Comparison of ENCODE assay signal across 13 mouse cellular contexts in genomic region chr1:119557641-119558395, GRCm38 (mm10). TPM values are rescaled to one million over a fixed set of nuclear protein-coding genes. Genes with fewer than 3 reads are reported as not detected.
DNase-seq lines count a peak whose midpoint lies in the region; ATAC-seq and TF ChIP-seq lines count a peak whose summit lies in the region.
"Had no signal": no experiment of that assay in that cellular context is flagged by ENCODE, and none has a peak within 500 bp of the region (broad histone marks: within the 10 kb centered on the region; RNA-seq: fewer than 3 reads in every experiment).

No protein-coding gene starts in this region.

- TF ChIP-seq CTCF in stomach, postnatal 0 days (IDR thresholded peaks at IDR 0.05; ENCODE audit: low read depth): no peak
- no peak for TF ChIP-seq CTCF in thymus, adult 2 months (IDR thresholded peaks at IDR 0.05; ENCODE audit: borderline replicate concordance, control insufficient read depth, extremely low read depth, insufficient read depth, low read length, poor library complexity)

- 57% methylated on average over 4 of the region's 4 CpGs for WGBS in stomach, postnatal 0 days
- 94% methylated on average over 4 of the region's 4 CpGs for WGBS in thymus, adult 2 months

- H3K4me1 ChIP-seq in stomach, postnatal 0 days (replicated peaks; ENCODE audit: control insufficient read depth, insufficient read depth): no peaks in the 10 kb centered on the region
- H3K4me1 ChIP-seq in thymus, adult 2 months (replicated peaks; ENCODE audit: control insufficient read depth, insufficient read depth, low read length): no peaks in the 10 kb centered on the region
- H3K4me1 ChIP-seq: limb, embryonic 12.5 days had no signal

- no peaks in the 10 kb centered on the region for H3K36me3 ChIP-seq in stomach, postnatal 0 days (ENCODE audit: control insufficient read depth, insufficient read depth, low read length)
- H3K36me3 ChIP-seq in thymus, adult 2 months (ENCODE audit: control insufficient read depth, insufficient read depth, low read length): no peaks in the 10 kb centered on the region

- no peak overlapping the region for H3K9ac ChIP-seq in stomach, postnatal 0 days (ENCODE audit: low read length)
- H3K9ac ChIP-seq: limb, embryonic 12.5 days had no signal

- H3K9me3 ChIP-seq in stomach, postnatal 0 days (ENCODE audit: control insufficient read depth, low read length): no peaks in the 10 kb centered on the region
- H3K9me3 ChIP-seq: limb, embryonic 12.5 days had no signal

- TF ChIP-seq EP300 in stomach, postnatal 0 days (optimal IDR thresholded peaks at IDR 0.05): no peak

- H3K4me2 ChIP-seq in stomach, postnatal 0 days (replicated peaks; ENCODE audit: low read depth): no peak overlapping the region
- H3K4me2 ChIP-seq: limb, embryonic 12.5 days had no signal

- peak; percentile 19 to 44 for DNase-seq in frontal cortex, adult 2 months (ENCODE audit: extremely low spot score in 1 of 2, low spot score in 1 of 2)
- no peak for DNase-seq in frontal cortex, postnatal 25 days (ENCODE audit: low spot score in 2 of 2)
- peak; percentile 15 for DNase-seq in layer of hippocampus, adult 9-10 months (ENCODE audit: low spot score)
- DNase-seq in layer of hippocampus, adult 9-11 months: no peak
- DNase-seq in lung, postnatal 36 days: peak; percentile 30
- DNase-seq in lung, postnatal 4 days: no peak
- no peak for DNase-seq in stomach, postnatal 0 days (ENCODE audit: low spot score)
- DNase-seq in thymus, adult 2 months: no peak
- DNase-seq: kidney, postnatal 25 days; right cerebral cortex, postnatal 4 days; thymus, postnatal 14 days had no signal

- no peak; the same call in 1 of the 2 replicates for ATAC-seq in stomach, postnatal 0 days (ENCODE audit: low FRiP score, low TSS enrichment)
- ATAC-seq: inflammation-experienced regulatory T-cells, adult 6 months had no signal

- no peak for TF ChIP-seq POLR2A in thymus, adult 2 months (IDR thresholded peaks at IDR 0.05; ENCODE audit: control insufficient read depth, extremely low read depth, insufficient read depth, low read length, poor library complexity)

- H3K27me3 ChIP-seq in stomach, postnatal 0 days (ENCODE audit: control insufficient read depth, insufficient read depth, low read length): no peaks in the 10 kb centered on the region
- no peaks in the 10 kb centered on the region for H3K27me3 ChIP-seq in thymus, adult 2 months (ENCODE audit: control insufficient read depth, insufficient read depth, low read length)
- H3K27me3 ChIP-seq: limb, embryonic 12.5 days had no signal

- H3K4me3 ChIP-seq in stomach, postnatal 0 days (ENCODE audit: low read depth, low read length): no peak overlapping the region
- H3K4me3 ChIP-seq in thymus, adult 2 months (ENCODE audit: control insufficient read depth, insufficient read depth, low read length): no peak overlapping the region
- H3K4me3 ChIP-seq: limb, embryonic 12.5 days had no signal

- H3K27ac ChIP-seq in stomach, postnatal 0 days (replicated peaks): peak overlapping the region; percentile 18
- no peak overlapping the region for H3K27ac ChIP-seq in thymus, adult 2 months (ENCODE audit: control insufficient read depth, insufficient read depth, low read length)
- H3K27ac ChIP-seq: limb, embryonic 12.5 days had no signal

RNA-seq across cellular contexts. Expression of gene Tmem185b, which starts 31.9 kb away (rescaled TPM):
- 11.7 and 12.8 TPM in 2 replicates for polyA plus RNA-seq in frontal cortex, adult 2 months (2012; rRNA removed)
- 12.6 and 13.2 TPM in 2 replicates for polyA plus RNA-seq in stomach, postnatal 0 days (2015; fragmentation: Nextera tagmentation; extraction: Ambion mirVana)
- polyA plus RNA-seq in thymus, adult 2 months (2012; rRNA removed): 61.2 and 64.8 TPM in 2 replicates

RNA-seq across cellular contexts. Expression of gene Ralb, which starts 53.2 kb away (rescaled TPM):
- polyA plus RNA-seq in frontal cortex, adult 2 months (2012; rRNA removed): 27.7 and 29.6 TPM in 2 replicates
- polyA plus RNA-seq in stomach, postnatal 0 days (2015; fragmentation: Nextera tagmentation; extraction: Ambion mirVana): 102 TPM in 2 replicates
- 32.4 and 33.5 TPM in 2 replicates for polyA plus RNA-seq in thymus, adult 2 months (2012; rRNA removed)

Comparison
In these comparisons a context has a peak if more than half of its experiments do, and no peak if none do; other contexts are left out.
1. DNase-seq: peak in frontal cortex, adult 2 months (2 of 2), layer of hippocampus, adult 9-10 months (single experiment) and lung, postnatal 36 days (single experiment); none in frontal cortex, postnatal 25 days (0 of 2), layer of hippocampus, adult 9-11 months (single experiment), lung, postnatal 4 days (0 of 2), stomach, postnatal 0 days (single experiment) and thymus, adult 2 months (single experiment).